Mouse (Mus musculus): ENCODE results near the gene Lhx4. TPM values are rescaled to one million over a fixed set of nuclear protein-coding genes. Genes with fewer than 3 reads are reported as not detected.
A peak's percentile ranks its signal among the peaks of the same experiment; 100 is the strongest.

Lhx4 gene
- polyA plus RNA-seq, 1 experiment, result not detected

DNA sequence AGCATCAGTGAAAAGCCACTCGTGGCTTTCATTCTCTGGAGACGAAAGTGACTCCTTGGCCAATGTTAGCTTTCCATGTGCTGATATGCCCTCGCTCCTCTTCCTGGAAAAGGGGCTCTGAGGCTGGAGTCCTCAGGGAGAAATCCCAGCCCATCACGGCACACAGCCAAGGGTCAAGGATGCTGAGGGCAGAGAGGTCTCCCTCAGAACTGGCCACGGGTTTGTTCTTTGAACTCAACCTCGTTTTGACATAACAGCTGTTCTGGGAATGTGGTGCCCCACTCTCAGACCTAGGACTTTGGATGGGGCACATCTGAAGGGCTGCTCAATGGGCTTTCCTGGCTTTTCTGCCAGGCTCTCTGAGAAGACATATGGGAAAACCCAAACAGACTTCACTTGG is 43.4 kb upstream of the Lhx4 start:
- Histone ChIP-seq H3K79me3 (ENCODE audit: low read depth) (no peaks in the 10 kb centered on the region), H3ac (ENCODE audit: control insufficient read depth, insufficient read length, low read depth) (no peak overlapping the region), H3K4me3 (ENCODE audit: insufficient read depth, poor library complexity, severe bottlenecking) (no peak overlapping the region), H3K36me3 (ENCODE audit: control insufficient read depth, insufficient read depth) (peaks cover 5% of the 10 kb centered on the region), H3K79me2 (ENCODE audit: control insufficient read depth, insufficient read depth) (no peaks in the 10 kb centered on the region), H3K27me3 (ENCODE audit: control insufficient read depth, insufficient read depth, insufficient read length) (no peaks in the 10 kb centered on the region)
- TF ChIP-seq USF1 (IDR thresholded peaks at IDR 0.05; ENCODE audit: low read depth) (no peak), MAX (IDR thresholded peaks at IDR 0.05) (no peak), MYOG (IDR thresholded peaks at IDR 0.05; ENCODE audit: control insufficient read depth, extremely low read depth, insufficient read length) (no peak), MYOD1 (IDR thresholded peaks at IDR 0.05; ENCODE audit: control insufficient read depth, insufficient read length, low read depth) (no peak), CTCF (IDR thresholded peaks at IDR 0.05; ENCODE audit: control insufficient read depth, insufficient read depth, insufficient read length) (no peak), CEBPB (IDR thresholded peaks at IDR 0.05; ENCODE audit: low read depth) (no peak), FOSL1 (IDR thresholded peaks at IDR 0.05; ENCODE audit: insufficient read depth, low read length, poor library complexity, severe bottlenecking) (no peak)

DNA sequence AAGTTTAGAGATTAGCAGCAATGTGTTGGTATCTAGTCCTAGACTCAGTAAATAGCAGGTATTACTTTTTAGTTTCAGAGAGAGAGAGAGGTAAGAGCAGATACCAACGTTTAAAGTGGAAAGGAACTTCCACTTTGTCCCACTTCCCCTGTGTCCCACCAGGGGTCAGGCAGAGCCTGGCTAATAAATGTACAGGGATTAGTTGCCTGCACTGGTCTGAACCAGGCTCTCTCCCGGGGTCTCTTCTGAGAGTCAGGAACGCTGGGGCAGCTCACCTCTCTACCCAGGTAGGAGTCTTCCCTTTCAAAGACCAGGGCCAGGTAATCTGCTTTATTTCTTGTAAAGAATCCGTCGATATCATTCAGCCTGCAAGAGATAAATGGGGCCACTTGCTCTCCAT is 40.4 kb upstream of the Lhx4 start:
- no peak overlapping the region for H3ac ChIP-seq (ENCODE audit: control insufficient read depth, insufficient read length, low read depth)
- no peak for TF ChIP-seq MAX (IDR thresholded peaks at IDR 0.05)
- TF ChIP-seq USF1 (IDR thresholded peaks at IDR 0.05; ENCODE audit: low read depth), result no peak
- TF ChIP-seq MYOG (IDR thresholded peaks at IDR 0.05; ENCODE audit: control insufficient read depth, extremely low read depth, insufficient read length), result no peak
- TF ChIP-seq CEBPB (IDR thresholded peaks at IDR 0.05; ENCODE audit: low read depth), result no peak
- TF ChIP-seq FOSL1 (IDR thresholded peaks at IDR 0.05; ENCODE audit: insufficient read depth, low read length, poor library complexity, severe bottlenecking), result no peak
- no peak for TF ChIP-seq MYOD1 (IDR thresholded peaks at IDR 0.05; ENCODE audit: control insufficient read depth, insufficient read length, low read depth)
- no peak for TF ChIP-seq CTCF (IDR thresholded peaks at IDR 0.05; ENCODE audit: control insufficient read depth, insufficient read depth, insufficient read length)
- H3K79me2 ChIP-seq (ENCODE audit: control insufficient read depth, insufficient read depth), result no peaks in the 10 kb centered on the region
- no peaks in the 10 kb centered on the region for H3K27me3 ChIP-seq (ENCODE audit: control insufficient read depth, insufficient read depth, insufficient read length)
- peaks cover 20% of the 10 kb centered on the region for H3K36me3 ChIP-seq (ENCODE audit: control insufficient read depth, insufficient read depth)
- H3K4me3 ChIP-seq (ENCODE audit: insufficient read depth, poor library complexity, severe bottlenecking), result no peak overlapping the region
- no peaks in the 10 kb centered on the region for H3K79me3 ChIP-seq (ENCODE audit: low read depth)

DNA sequence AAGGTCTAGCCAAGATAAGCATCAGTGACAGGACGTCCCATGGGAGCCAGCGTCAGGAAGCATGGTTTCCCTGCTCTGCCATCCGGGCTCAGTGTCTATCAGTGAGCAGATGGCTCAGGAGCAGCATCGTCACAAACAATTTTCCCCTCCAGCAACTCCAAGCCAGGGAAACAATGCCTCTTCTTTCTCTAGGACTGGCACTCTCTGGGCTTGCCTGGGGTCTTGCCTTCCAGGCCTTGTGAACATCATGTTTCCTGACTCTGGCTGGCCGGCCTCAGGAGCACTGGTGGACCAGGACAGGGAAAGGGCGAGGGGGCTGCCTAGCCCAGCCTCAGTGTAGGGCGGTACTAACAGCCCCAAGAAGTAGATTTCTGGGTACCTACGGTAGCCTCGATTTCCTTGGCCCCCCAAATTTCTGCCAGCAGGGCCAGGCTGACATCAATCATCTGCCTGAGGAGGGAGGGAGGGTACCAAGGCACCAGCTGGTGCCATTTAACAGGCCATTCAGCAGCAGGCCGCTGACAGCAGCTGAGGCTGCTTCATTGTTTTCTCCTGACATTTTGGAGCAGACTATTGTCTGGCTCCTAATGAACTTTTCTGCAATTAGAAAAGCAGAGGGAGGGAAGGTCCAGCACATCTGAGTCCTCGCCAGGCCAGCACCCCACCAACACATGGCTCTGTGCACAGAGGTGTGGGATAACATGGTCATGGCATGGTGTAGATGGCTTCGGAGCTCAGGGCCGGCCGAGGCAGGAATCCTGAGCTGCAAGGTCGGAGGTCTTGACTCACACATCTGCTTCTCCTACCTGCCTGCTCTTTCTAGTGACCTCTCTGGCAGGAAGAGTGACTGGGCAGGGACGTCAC is 38.9 kb upstream of the Lhx4 start:
- H3K36me3 ChIP-seq (ENCODE audit: control insufficient read depth, insufficient read depth), result peaks cover 20% of the 10 kb centered on the region
- no peaks in the 10 kb centered on the region for H3K27me3 ChIP-seq (ENCODE audit: control insufficient read depth, insufficient read depth, insufficient read length)
- TF ChIP-seq MYOD1 (IDR thresholded peaks at IDR 0.05; ENCODE audit: control insufficient read depth, insufficient read length, low read depth) (no peak), MYOG (IDR thresholded peaks at IDR 0.05; ENCODE audit: control insufficient read depth, extremely low read depth, insufficient read length) (no peak), MAX (IDR thresholded peaks at IDR 0.05) (no peak), CTCF (IDR thresholded peaks at IDR 0.05; ENCODE audit: control insufficient read depth, insufficient read depth, insufficient read length) (no peak), CEBPB (IDR thresholded peaks at IDR 0.05; ENCODE audit: low read depth) (no peak), USF1 (IDR thresholded peaks at IDR 0.05; ENCODE audit: low read depth) (no peak), FOSL1 (IDR thresholded peaks at IDR 0.05; ENCODE audit: insufficient read depth, low read length, poor library complexity, severe bottlenecking) (no peak)
- no peaks in the 10 kb centered on the region for H3K79me2 ChIP-seq (ENCODE audit: control insufficient read depth, insufficient read depth)
- H3K4me3 ChIP-seq (ENCODE audit: insufficient read depth, poor library complexity, severe bottlenecking), result no peak overlapping the region
- H3ac ChIP-seq (ENCODE audit: control insufficient read depth, insufficient read length, low read depth), result no peak overlapping the region
- H3K79me3 ChIP-seq (ENCODE audit: low read depth), result no peaks in the 10 kb centered on the region

GRCm38 (mm10) chr1:155785886-155786285 is 34.4 kb upstream of the Lhx4 start:
- TF ChIP-seq CTCF (IDR thresholded peaks at IDR 0.05; ENCODE audit: control insufficient read depth, insufficient read depth, insufficient read length) (no peak), MYOG (IDR thresholded peaks at IDR 0.05; ENCODE audit: control insufficient read depth, extremely low read depth, insufficient read length) (no peak), MYOD1 (IDR thresholded peaks at IDR 0.05; ENCODE audit: control insufficient read depth, insufficient read length, low read depth) (no peak), USF1 (IDR thresholded peaks at IDR 0.05; ENCODE audit: low read depth) (no peak), CEBPB (IDR thresholded peaks at IDR 0.05; ENCODE audit: low read depth) (no peak)
- Histone ChIP-seq H3ac (ENCODE audit: control insufficient read depth, insufficient read length, low read depth) (no peak overlapping the region), H3K79me2 (ENCODE audit: control insufficient read depth, insufficient read depth) (no peaks in the 10 kb centered on the region), H3K36me3 (ENCODE audit: control insufficient read depth, insufficient read depth) (peaks cover 23% of the 10 kb centered on the region), H3K79me3 (ENCODE audit: low read depth) (no peaks in the 10 kb centered on the region), H3K4me3 (ENCODE audit: insufficient read depth, poor library complexity, severe bottlenecking) (no peak overlapping the region), H3K27me3 (ENCODE audit: control insufficient read depth, insufficient read depth, insufficient read length) (no peaks in the 10 kb centered on the region)

DNA sequence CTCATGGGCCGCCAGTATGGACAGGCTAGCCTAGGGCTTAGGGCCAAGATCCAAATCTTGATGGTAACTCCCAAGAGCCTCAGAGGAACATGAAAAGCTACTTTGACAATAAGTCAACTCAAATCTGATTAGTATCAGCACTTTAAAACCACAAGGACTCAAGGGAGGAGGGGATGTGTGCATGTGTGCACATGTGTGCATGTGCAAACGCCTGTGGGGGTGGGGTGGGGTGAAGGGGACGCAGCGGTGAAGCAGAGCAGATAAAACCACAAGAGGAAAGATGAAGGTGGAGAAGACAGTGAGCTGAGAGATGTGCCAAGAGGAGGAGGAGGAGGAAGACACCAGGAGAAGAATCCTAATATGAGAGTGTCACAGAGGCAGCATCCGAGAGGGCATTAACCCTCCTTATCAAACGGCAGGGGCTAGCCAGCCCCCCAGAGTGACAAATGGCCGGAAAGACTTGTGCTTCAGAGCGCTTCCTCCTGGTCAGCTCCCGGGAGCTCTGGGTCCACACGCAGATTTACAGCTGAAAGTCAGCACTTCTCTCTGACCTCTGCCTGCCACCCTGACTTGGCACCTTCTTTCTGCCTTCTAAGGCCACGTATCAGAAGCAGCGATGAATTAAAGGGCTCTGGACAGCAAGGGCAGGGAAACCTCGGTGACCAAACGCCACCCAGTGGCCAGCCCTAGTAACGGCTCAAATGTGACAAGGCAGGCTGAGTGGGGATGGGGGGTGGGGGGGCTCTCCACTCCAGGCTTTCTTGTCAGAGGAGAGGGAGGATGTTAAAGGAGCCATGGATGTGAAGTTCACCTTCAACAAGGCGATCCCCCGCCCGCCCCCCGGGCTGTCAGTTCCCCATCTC is 33.1 kb upstream of the Lhx4 start:
- no peak overlapping the region for H3ac ChIP-seq (ENCODE audit: control insufficient read depth, insufficient read length, low read depth)
- peak; percentile 29 for TF ChIP-seq CTCF (IDR thresholded peaks at IDR 0.05; ENCODE audit: control insufficient read depth, insufficient read depth, insufficient read length)
- TF ChIP-seq USF1 (IDR thresholded peaks at IDR 0.05; ENCODE audit: low read depth), result no peak
- TF ChIP-seq CEBPB (IDR thresholded peaks at IDR 0.05; ENCODE audit: low read depth), result no peak
- no peak overlapping the region for H3K4me3 ChIP-seq (ENCODE audit: insufficient read depth, poor library complexity, severe bottlenecking)
- H3K79me2 ChIP-seq (ENCODE audit: control insufficient read depth, insufficient read depth), result no peaks in the 10 kb centered on the region
- H3K79me3 ChIP-seq (ENCODE audit: low read depth), result no peaks in the 10 kb centered on the region
- no peaks in the 10 kb centered on the region for H3K27me3 ChIP-seq (ENCODE audit: control insufficient read depth, insufficient read depth, insufficient read length)
- H3K36me3 ChIP-seq (ENCODE audit: control insufficient read depth, insufficient read depth), result peaks cover 23% of the 10 kb centered on the region
